Mouse (Mus musculus) olfactory bulb, adult 2 months (tissue): ENCODE data around the gene Sf3b2. TPM values are rescaled to one million over a fixed set of nuclear protein-coding genes. Genes with fewer than 3 reads are reported as not detected.
A peak's percentile ranks its signal among the peaks of the same experiment; 100 is the strongest.

ENCODE experiments used
- H3K27ac ChIP-seq: fragments of 200-500 bp; 2 replicates; pipeline ENCODE4 v1.5.1; 2012; ENCODE audit warnings: low read depth, low read length; ENCODE audit not compliant: insufficient read depth
- H3K4me1 ChIP-seq: fragments of 200-500 bp; 2 replicates; pipeline ENCODE4 v1.6.1; 2012; ENCODE audit warnings: low read length; ENCODE audit not compliant: control insufficient read depth, insufficient read depth
- H3K4me3 ChIP-seq: fragments of 200-500 bp; 2 replicates; pipeline ENCODE4 v1.5.1; 2012; ENCODE audit warnings: mild to moderate bottlenecking, low read depth, low read length, moderate library complexity; ENCODE audit not compliant: insufficient read depth
- CTCF ChIP-seq: fragments of 200-500 bp; IDR thresholded peaks from 2 replicates; pipeline ENCODE4 v1.5.1; 2012; ENCODE audit warnings: low read depth, mild to moderate bottlenecking, low read length, moderate library complexity; ENCODE audit not compliant: insufficient read depth
- POLR2A ChIP-seq: fragments of 200-500 bp; IDR thresholded peaks from 2 replicates; pipeline ENCODE4 v1.6.1; 2012; ENCODE audit warnings: mild to moderate bottlenecking, low read depth, low read length, moderate library complexity; ENCODE audit not compliant: insufficient read depth
- WGBS: fragments of 180-500 bp; shearing (Covaris S2); methylation state at CpG from one replicate; pipeline ENCODE4 v1.1.7; 2018; 5-methylcytosine and 5-hydroxymethylcytosine counted together
- polyA plus RNA-seq: library from polyadenylated mRNA; stranded (reverse); fragments of >200 nt; gene quantifications from 2 replicates; pipeline ENCODE4 v1.2.4, GENCODE M21; 2012; ENCODE audit warnings: low replicate concordance; ENCODE audit not compliant: missing spikeins, insufficient read depth, insufficient read length

The Sf3b2 gene
- polyA plus RNA-seq, 1 experiment: not detected

DNA sequence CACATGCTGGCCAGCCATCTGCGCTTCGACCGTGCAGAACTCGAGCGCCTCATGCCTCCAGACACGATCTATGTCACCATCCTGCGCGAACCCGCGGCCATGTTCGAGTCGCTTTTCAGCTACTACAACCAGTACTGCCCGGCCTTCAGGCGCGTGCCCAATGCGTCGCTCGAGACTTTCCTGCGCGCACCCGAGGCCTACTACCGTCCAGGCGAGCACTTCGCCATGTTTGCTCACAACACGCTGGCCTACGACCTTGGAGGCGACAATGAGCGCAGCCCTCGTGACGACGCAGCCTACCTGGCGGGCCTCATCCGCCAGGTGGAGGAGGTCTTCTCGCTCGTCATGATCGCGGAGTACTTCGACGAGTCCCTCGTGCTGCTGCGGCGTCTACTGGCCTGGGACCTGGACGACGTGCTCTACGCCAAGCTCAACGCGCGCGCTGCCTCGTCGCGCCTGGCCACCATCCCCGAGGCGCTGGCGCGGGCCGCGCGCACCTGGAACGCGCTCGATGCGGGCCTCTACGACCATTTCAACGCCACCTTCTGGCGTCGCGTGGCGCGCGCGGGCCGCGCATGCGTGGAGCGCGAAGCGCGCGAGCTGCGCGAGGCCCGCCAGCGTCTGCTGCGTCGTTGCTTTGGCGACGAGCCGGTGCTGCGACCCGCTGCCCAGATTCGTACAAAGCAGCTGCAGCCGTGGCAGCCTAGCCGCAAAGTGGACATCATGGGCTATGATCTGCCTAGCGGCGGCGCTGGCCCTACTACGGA, 11.9 kb upstream of the Sf3b2 start:
- 61% methylated on average over 98 of the region's 98 CpGs for WGBS
- H3K4me3 ChIP-seq: no peak overlapping the region
- peaks cover 13% of the 10 kb centered on the region for H3K4me1 ChIP-seq
- H3K27ac ChIP-seq: no peak overlapping the region
- TF ChIP-seq POLR2A: no peak
- TF ChIP-seq CTCF: no peak

DNA sequence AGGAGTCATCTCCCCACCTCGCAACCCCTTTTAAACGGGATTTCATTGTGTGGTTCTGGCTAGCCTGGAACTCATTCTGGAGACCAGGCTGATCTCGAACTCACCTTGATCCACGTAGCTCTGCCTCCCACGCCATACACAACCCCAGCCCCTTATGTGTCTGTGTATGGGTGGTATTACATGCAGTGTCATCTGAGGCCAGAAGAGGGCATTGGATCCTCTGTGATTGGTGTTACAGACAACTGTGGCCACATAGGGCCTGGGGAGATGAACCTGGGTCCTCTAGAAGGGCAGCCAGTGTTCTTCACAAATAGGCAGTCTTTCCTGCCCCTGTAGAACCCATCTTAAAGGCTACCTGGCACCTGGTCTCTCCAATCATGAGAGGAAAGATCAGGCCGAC, 11.0 kb upstream of the Sf3b2 start:
- Histone ChIP-seq H3K4me1 (peaks cover 13% of the 10 kb centered on the region; the same call in 1 of the 2 replicates), H3K4me3 (no peak overlapping the region), H3K27ac (no peak overlapping the region)
- TF ChIP-seq POLR2A: no peak
- TF ChIP-seq CTCF: no peak
- WGBS: 80% methylated on average over 6 of the region's 6 CpGs

DNA sequence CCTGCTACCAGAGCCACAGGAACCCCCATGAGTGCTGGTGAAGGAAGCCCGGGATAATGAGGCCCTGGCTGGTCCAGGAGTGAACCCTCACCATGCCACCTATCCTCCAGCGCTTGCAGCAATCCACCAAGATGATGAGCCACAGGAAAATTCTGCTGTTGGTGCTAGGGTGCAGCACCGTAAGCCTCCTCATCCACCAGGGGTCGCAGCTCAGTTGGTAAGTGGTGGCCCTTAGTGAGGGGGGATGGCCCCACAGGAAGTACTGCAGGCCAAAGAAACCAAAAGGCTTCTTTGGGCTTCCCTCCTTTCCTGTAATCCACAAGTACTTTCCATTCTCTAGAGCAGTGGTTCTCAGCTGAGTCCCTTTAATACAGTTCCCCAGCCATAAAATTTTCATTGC, 7.2 kb upstream of the Sf3b2 start:
- no peak overlapping the region for H3K4me3 ChIP-seq

DNA sequence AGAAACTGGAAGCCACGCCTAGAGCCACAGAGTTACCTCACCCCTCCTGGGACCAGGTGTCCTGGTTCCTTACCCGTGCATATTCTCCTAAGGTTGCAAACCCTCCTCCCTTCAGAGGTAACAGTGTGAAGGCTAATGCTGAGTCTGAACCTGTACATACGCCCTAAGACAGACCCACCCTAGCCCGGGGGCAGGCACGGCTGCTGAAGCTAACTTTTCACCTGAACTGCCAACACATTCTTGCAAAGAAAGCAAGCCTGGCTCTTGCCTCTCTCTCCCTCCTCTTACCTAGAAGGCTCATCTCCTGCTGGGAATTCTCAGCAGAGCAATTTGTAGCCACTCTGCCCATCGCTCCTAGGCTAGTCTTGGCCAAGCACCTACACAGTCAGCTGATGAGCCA, 5.3 kb upstream of the Sf3b2 start:
- no peak overlapping the region for H3K27ac ChIP-seq
- H3K4me1 ChIP-seq: peaks cover 19% of the 10 kb centered on the region
- H3K4me3 ChIP-seq: no peak overlapping the region
- 82% methylated on average over 6 of the region's 6 CpGs for WGBS
- no peak for TF ChIP-seq POLR2A
- no peak for TF ChIP-seq CTCF

More for the DNA sequence above, 7.2 kb upstream of the Sf3b2 start:
- 23% methylated on average over 4 of the region's 4 CpGs for WGBS
- H3K4me1 ChIP-seq: peaks cover 19% of the 10 kb centered on the region
- TF ChIP-seq CTCF: no peak
- no peak for TF ChIP-seq POLR2A
- H3K27ac ChIP-seq: no peak overlapping the region

DNA sequence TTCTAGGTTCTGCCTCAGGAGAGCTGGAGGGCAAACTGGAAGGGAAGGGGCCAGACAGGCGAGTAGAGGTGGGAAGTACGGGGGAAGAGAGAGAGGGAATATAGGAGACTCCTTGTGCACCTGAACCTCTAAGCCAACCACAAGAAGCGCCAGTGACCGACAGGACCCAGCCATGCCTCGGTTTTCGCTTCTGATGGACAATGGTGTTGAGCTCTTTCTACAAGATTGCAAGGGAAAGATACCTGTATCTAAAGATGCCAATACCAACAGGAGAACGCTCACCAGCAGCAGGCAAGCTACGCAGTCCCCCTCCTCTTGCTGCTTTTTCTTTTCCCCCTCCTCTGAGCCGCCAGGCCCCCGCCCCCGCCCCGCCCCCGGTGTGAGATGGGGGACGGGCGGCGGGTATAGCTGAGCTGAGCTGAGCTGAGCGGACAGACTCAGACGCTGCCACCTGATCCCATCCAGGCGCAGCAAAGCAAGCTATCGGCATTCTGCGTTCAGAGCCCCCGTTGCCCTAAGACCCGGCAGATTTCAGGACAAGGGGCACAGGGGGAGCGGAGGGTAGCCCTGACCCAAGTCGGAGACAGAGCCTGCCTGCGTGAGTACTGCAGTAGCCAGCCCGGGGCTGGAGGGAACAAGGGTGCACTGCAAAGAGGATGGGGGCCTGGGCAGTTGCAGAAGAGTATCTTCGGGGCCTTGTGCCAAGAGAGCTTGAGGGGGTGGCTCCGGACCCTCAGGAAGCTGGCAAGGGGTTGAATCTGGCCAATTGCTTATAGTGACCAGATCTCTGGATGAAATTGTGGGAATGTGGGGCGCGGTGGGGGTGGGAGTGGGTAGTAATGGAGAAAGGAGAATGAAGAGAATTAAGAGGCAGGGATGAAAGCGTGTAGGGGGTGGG, 2.9 kb upstream of the Sf3b2 start, which contains the start of gene Gal3st3:
Gal3st3 (plus strand) TSS at position 429 of the 898 bp plus-strand sequence.
- 5% methylated on average over 32 of the region's 32 CpGs for WGBS
- peaks cover 19% of the 10 kb centered on the region for H3K4me1 ChIP-seq
- peak within 1 kb of the TSS; percentile 86 for H3K27ac ChIP-seq
- TF ChIP-seq POLR2A (0 out of 2 replicates have a peak, but pooled peaks have one; percentile 15), CTCF (no peak)
- H3K4me3 ChIP-seq: peak within 1 kb of the TSS; percentile 76

DNA sequence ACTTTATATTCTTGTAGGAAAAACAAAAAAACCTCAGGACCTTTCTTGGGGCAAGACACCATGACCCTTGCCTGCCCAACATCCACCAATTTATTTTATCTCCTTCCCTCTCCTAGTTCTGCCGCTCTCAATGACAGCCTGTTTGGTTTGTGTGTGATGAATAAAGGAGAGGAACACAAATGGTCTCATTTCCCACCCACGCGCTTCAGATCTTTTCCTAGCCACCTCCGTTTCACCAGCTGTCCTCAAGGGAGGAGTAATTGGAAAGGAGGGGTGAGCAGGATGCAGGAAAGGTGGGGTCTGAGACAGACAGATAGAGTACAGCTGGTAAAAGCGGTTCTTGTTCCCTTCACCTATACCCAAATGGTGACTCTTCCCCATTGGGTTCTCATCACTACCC, 1.4 kb upstream of the Sf3b2 start:
- no peak for TF ChIP-seq POLR2A
- TF ChIP-seq CTCF: no peak
- H3K27ac ChIP-seq: peak overlapping the region; percentile 84
- peaks cover 16% of the 10 kb centered on the region for H3K4me1 ChIP-seq
- no peak overlapping the region for H3K4me3 ChIP-seq
- WGBS: 55% methylated on average over 5 of the region's 5 CpGs

- WGBS: 5% methylated on average over 13 of the region's 13 CpGs
- Histone ChIP-seq H3K27ac (peak overlapping the region; percentile 84), H3K4me3 (peak overlapping the region; percentile 56), H3K4me1 (peaks cover 15% of the 10 kb centered on the region)
- 0 out of 2 replicates have a peak, but pooled peaks have one; percentile 3 for TF ChIP-seq CTCF
- no peak for TF ChIP-seq POLR2A
These were observed 451 bp upstream of the Sf3b2 start for GRCm38 (mm10) chr19:5295736-5296075.

GRCm38 (mm10) chr19:5278381-5278780, 16.9 kb downstream of the Sf3b2 start:
- TF ChIP-seq POLR2A: no peak
- no peak for TF ChIP-seq CTCF
- WGBS: 84% methylated on average over 8 of the region's 8 CpGs
- Histone ChIP-seq H3K27ac (no peak overlapping the region), H3K4me3 (no peak overlapping the region), H3K4me1 (peaks cover 1% of the 10 kb centered on the region)

GRCm38 (mm10) chr19:5277140-5277539, 18.1 kb downstream of the Sf3b2 start:
- no peak overlapping the region for H3K4me3 ChIP-seq
- WGBS: 92% methylated on average over 3 of the region's 3 CpGs
- H3K27ac ChIP-seq: no peak overlapping the region
- TF ChIP-seq POLR2A (no peak), CTCF (no peak)
- peaks cover 6% of the 10 kb centered on the region for H3K4me1 ChIP-seq
